Mouse (Mus musculus) adrenal gland, adult (tissue): ENCODE data around the gene Dkk3.
"Not testable (repeated sequence)": the region's sequence is repeated elsewhere in the genome, so short reads cannot be mapped to it uniquely, and the experiment has no call there.

Experiments used
- DNase-seq, 2 experiments: peaks; one replicate each; pipeline ENCODE4 v3.0.0; 2022 to 2023; ENCODE audit warnings: low spot score in 1 of 2; ENCODE audit not compliant: inconsistent age in 2 of 2

Dkk3 gene

GRCm38 (mm10) chr7:112132005-112132404, 26.9 kb downstream of the Dkk3 start:
- no peak for DNase-seq

- no peak for DNase-seq
Observed at GRCm38 (mm10) chr7:112130660-112131059, 28.2 kb downstream of the Dkk3 start.

- DNase-seq: peak in 1 of 2 experiments; percentile 68
Observed at GRCm38 (mm10) chr7:112129851-112130250, 29.0 kb downstream of the Dkk3 start.

- DNase-seq: peak; percentile 47 to 72
Observed at GRCm38 (mm10) chr7:112128810-112129209, 30.0 kb downstream of the Dkk3 start.

- DNase-seq: peak in 1 of 2 experiments; percentile 60
Observed at GRCm38 (mm10) chr7:112127954-112128353, 30.9 kb downstream of the Dkk3 start.

- peak in 1 of 2 experiments; percentile 90 for DNase-seq
Observed at GRCm38 (mm10) chr7:112127085-112127637, 31.7 kb downstream of the Dkk3 start.

- DNase-seq: peak in 1 of 2 experiments; percentile 60
Observed at GRCm38 (mm10) chr7:112125625-112126260, 33.1 kb downstream of the Dkk3 start.

GRCm38 (mm10) chr7:112123612-112124011, 35.2 kb downstream of the Dkk3 start:
- DNase-seq: no peak

GRCm38 (mm10) chr7:112121866-112122500, 36.9 kb downstream of the Dkk3 start:
- peak; percentile 55 to 78 for DNase-seq

- peak; percentile 48 to 72 for DNase-seq
Observed at GRCm38 (mm10) chr7:112120861-112121810, 37.7 kb downstream of the Dkk3 start.

GRCm38 (mm10) chr7:112119248-112119647, 39.6 kb downstream of the Dkk3 start:
- DNase-seq: no peak

GRCm38 (mm10) chr7:112118086-112118485, 40.8 kb downstream of the Dkk3 start:
- peak in 1 of 2 experiments; percentile 71 for DNase-seq

- DNase-seq: no peak
Observed at GRCm38 (mm10) chr7:112117501-112117900, 41.4 kb downstream of the Dkk3 start.

GRCm38 (mm10) chr7:112110638-112111372, 48.1 kb downstream of the Dkk3 start:
- DNase-seq: no peak

GRCm38 (mm10) chr7:112108757-112109156, 50.1 kb downstream of the Dkk3 start:
- DNase-seq: no peak

GRCm38 (mm10) chr7:112103816-112104215, 55.0 kb downstream of the Dkk3 start:
- no peak for DNase-seq

- no peak for DNase-seq
Observed at GRCm38 (mm10) chr7:112102933-112103332, 55.9 kb downstream of the Dkk3 start.

GRCm38 (mm10) chr7:112100887-112101286, 58.0 kb downstream of the Dkk3 start:
- DNase-seq: no peak

- not testable (repeated sequence) for DNase-seq
Observed at GRCm38 (mm10) chr7:112094923-112095322, 63.9 kb downstream of the Dkk3 start.

GRCm38 (mm10) chr7:112086186-112086585, 72.7 kb downstream of the Dkk3 start:
- DNase-seq: no peak
